Mouse (Mus musculus) heart, adult 2 months (tissue): ENCODE data around the gene M6pr.

Source experiments
- CTCF ChIP-seq: fragments of 200-600 bp; IDR thresholded peaks from 2 replicates; pipeline ENCODE4 v1.8.1; 2022; ENCODE audit warnings: antibody characterized with exemption, mild to moderate bottlenecking, moderate library complexity
- POLR2A ChIP-seq: fragments of 200-500 bp; IDR thresholded peaks from 2 replicates; pipeline ENCODE4 v1.6.1; 2011; ENCODE audit warnings: mild to moderate bottlenecking, low read depth, low read length, control low read depth; ENCODE audit not compliant: insufficient read depth

GRCm38 (mm10) chr6:122304355-122304754 is 4.2 kb upstream of the M6pr start:
- peak; percentile 100 for TF ChIP-seq CTCF
- TF ChIP-seq POLR2A: no peak
